Comparison of ENCODE assay signal across 8 mouse cellular contexts in the genomic region with DNA sequence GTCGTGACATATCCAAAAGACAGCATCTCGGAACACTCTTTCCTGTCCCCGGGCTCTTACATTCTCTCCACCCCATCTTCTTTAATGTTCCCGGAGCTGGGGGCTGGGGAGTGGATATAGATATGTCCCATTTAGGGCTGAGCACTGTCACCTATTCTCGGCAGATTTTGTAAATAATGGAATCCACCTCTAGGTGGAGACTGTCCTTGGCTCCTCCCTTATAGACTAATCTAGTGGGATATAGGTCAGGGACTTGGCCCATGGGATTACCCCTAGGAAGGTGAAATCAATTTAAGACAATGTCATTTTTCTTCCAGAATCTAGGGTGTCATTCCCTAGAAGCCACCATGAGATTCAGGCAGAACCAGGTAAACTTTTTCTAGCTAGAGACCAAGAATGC. TPM values are rescaled to one million over a fixed set of nuclear protein-coding genes. Genes with fewer than 3 reads are reported as not detected.
A peak's percentile ranks its signal among the peaks of the same experiment; 100 is the strongest.
DNase-seq lines count a peak whose midpoint lies in the region; ATAC-seq and TF ChIP-seq lines count a peak whose summit lies in the region.

No protein-coding gene starts in this region.

- no peak overlapping the region for H3K27ac ChIP-seq in embryonic facial prominence, embryonic 13.5 days
- H3K27ac ChIP-seq in limb, embryonic 13.5 days = no peak overlapping the region
- H3K27ac ChIP-seq in small intestine, adult 2 months (ENCODE audit: insufficient read depth, low read depth, low read length) = no peak overlapping the region

- H3K4me1 ChIP-seq in E14TG2a.4 (replicated peaks; ENCODE audit: low read depth, low read length) = peaks cover 50% of the 10 kb centered on the region
- peaks cover 33% of the 10 kb centered on the region for H3K4me1 ChIP-seq in embryonic facial prominence, embryonic 13.5 days
- peaks cover 39% of the 10 kb centered on the region for H3K4me1 ChIP-seq in limb, embryonic 13.5 days
- H3K4me1 ChIP-seq in small intestine, adult 2 months (ENCODE audit: control insufficient read depth, insufficient read depth, insufficient read length, low read length) = peaks cover 14% of the 10 kb centered on the region; the same call in 1 of the 2 replicates

- TF ChIP-seq POLR2A in small intestine, adult 2 months (IDR thresholded peaks at IDR 0.05; ENCODE audit: low read depth, low read length) = no peak

- H3K9me3 ChIP-seq in E14TG2a.4 (ENCODE audit: low read length) = no peaks in the 10 kb centered on the region
- no peaks in the 10 kb centered on the region for H3K9me3 ChIP-seq in embryonic facial prominence, embryonic 13.5 days
- H3K9me3 ChIP-seq in limb, embryonic 13.5 days = no peaks in the 10 kb centered on the region

- peak; percentile 90 for DNase-seq in heart, adult 11 months
- DNase-seq in heart, postnatal 10 days = no peak
- no peak for DNase-seq in urinary bladder, postnatal 4 days (ENCODE audit: low spot score in 2 of 2)
- no peak for DNase-seq in right cerebral cortex, postnatal 36 days (ENCODE audit: low spot score in 2 of 2)

- peaks cover 13% of the 10 kb centered on the region for H3K36me3 ChIP-seq in E14TG2a.4 (ENCODE audit: insufficient read depth, low read length)
- 0 out of 2 replicates have a peak, but pooled peaks cover 2% of the 10 kb centered on the region for H3K36me3 ChIP-seq in embryonic facial prominence, embryonic 13.5 days
- H3K36me3 ChIP-seq in limb, embryonic 13.5 days = peaks cover 14% of the 10 kb centered on the region
- H3K36me3 ChIP-seq in small intestine, adult 2 months (ENCODE audit: control insufficient read depth, insufficient read depth, low read length) = no peaks in the 10 kb centered on the region

- H3K4me2 ChIP-seq in embryonic facial prominence, embryonic 13.5 days = peak overlapping the region; percentile 89
- peak overlapping the region; percentile 83 for H3K4me2 ChIP-seq in limb, embryonic 13.5 days (replicated peaks)

- WGBS in embryonic facial prominence, embryonic 13.5 days = 37% methylated on average over 5 of the region's 5 CpGs
- 53% methylated on average over 5 of the region's 5 CpGs for WGBS in limb, embryonic 13.5 days
- 32% methylated on average over 5 of the region's 5 CpGs for WGBS in small intestine, adult 2 months

- ATAC-seq in embryonic facial prominence, embryonic 13.5 days (ENCODE audit: insufficient number of reproducible peaks, insufficient read depth, low FRiP score, low TSS enrichment, low read depth) = no peak
- no peak for ATAC-seq in limb, embryonic 13.5 days (ENCODE audit: low FRiP score, low read depth)

- TF ChIP-seq CTCF in E14TG2a.4 (conservative IDR thresholded peaks at IDR 0.05; ENCODE audit: low read length) = no peak
- peak; percentile 11; the same call in 1 of the 2 replicates for TF ChIP-seq CTCF in small intestine, adult 2 months (IDR thresholded peaks at IDR 0.05; ENCODE audit: extremely low read depth, insufficient read length, insufficient replicate concordance, low read depth, low read length)

- peak overlapping the region; percentile 92 for H3K4me3 ChIP-seq in E14TG2a.4 (replicated peaks; ENCODE audit: low read length)
- H3K4me3 ChIP-seq in embryonic facial prominence, embryonic 13.5 days = peak overlapping the region; percentile 91
- H3K4me3 ChIP-seq in limb, embryonic 13.5 days = peak overlapping the region; percentile 92
- no peak overlapping the region for H3K4me3 ChIP-seq in small intestine, adult 2 months (ENCODE audit: low read depth, low read length)

- peaks cover 21% of the 10 kb centered on the region for H3K27me3 ChIP-seq in E14TG2a.4 (ENCODE audit: insufficient read depth, low read length)
- H3K27me3 ChIP-seq in embryonic facial prominence, embryonic 13.5 days = no peaks in the 10 kb centered on the region
- H3K27me3 ChIP-seq in limb, embryonic 13.5 days = no peaks in the 10 kb centered on the region
- H3K27me3 ChIP-seq in small intestine, adult 2 months (ENCODE audit: control insufficient read depth, insufficient read depth, low read length) = no peaks in the 10 kb centered on the region

- intact Hi-C loops in heart, postnatal 10 days (cut with DNase I) = loop anchor here (1.0 to 10.0 kb wide), 2 partner anchors 47 to 375 kb away; a partner anchor contains a TSS

- H3K9ac ChIP-seq in embryonic facial prominence, embryonic 13.5 days = peak overlapping the region; percentile 69; the same call in 1 of the 2 replicates
- peak overlapping the region; percentile 53; the same call in 1 of the 2 replicates for H3K9ac ChIP-seq in limb, embryonic 13.5 days

RNA-seq across cellular contexts. Expression of a gene that starts 0.7 kb away (rescaled TPM):
- 10 to 100 TPM; 21.5 to 23.0 TPM for total RNA-seq in heart, postnatal 10 days (2021)
- 34.2 and 34.5 TPM in 2 replicates for polyA plus RNA-seq in embryonic facial prominence, embryonic 13.5 days (2015; fragmentation: Nextera tagmentation; extraction: Ambion mirVana)
- 32.1 and 33.9 TPM in 2 replicates for polyA plus RNA-seq in limb, embryonic 13.5 days (2015; fragmentation: Nextera tagmentation; extraction: Ambion mirVana)
- 8.4 and 19.8 TPM in 2 replicates for polyA plus RNA-seq in small intestine, adult 2 months (2012; rRNA removed)

RNA-seq across cellular contexts. Expression of a gene that starts 0.8 kb away (rescaled TPM):
- 10 to 100 TPM; 88.6 to 90.3 TPM for total RNA-seq in heart, postnatal 10 days (2021)
- polyA plus RNA-seq in embryonic facial prominence, embryonic 13.5 days (2015; fragmentation: Nextera tagmentation; extraction: Ambion mirVana) = 36.0 and 41.2 TPM in 2 replicates
- polyA plus RNA-seq in limb, embryonic 13.5 days (2015; fragmentation: Nextera tagmentation; extraction: Ambion mirVana) = 36.8 and 39.4 TPM in 2 replicates
- 54.1 and 74.3 TPM in 2 replicates for polyA plus RNA-seq in small intestine, adult 2 months (2012; rRNA removed)

RNA-seq across cellular contexts. Expression of a gene that starts 57.9 kb away (rescaled TPM):
- not detected for total RNA-seq in heart, postnatal 10 days (2021)
- 0.15 TPM in 1 of 2 replicates, not detected in the other for polyA plus RNA-seq in embryonic facial prominence, embryonic 13.5 days (2015; fragmentation: Nextera tagmentation; extraction: Ambion mirVana)
- not detected in 2 replicates for polyA plus RNA-seq in limb, embryonic 13.5 days (2015; fragmentation: Nextera tagmentation; extraction: Ambion mirVana)
- polyA plus RNA-seq in small intestine, adult 2 months (2012; rRNA removed) = not detected in 2 replicates
